ENCODE assay signal across 11 mouse cellular contexts in the genomic region with DNA sequence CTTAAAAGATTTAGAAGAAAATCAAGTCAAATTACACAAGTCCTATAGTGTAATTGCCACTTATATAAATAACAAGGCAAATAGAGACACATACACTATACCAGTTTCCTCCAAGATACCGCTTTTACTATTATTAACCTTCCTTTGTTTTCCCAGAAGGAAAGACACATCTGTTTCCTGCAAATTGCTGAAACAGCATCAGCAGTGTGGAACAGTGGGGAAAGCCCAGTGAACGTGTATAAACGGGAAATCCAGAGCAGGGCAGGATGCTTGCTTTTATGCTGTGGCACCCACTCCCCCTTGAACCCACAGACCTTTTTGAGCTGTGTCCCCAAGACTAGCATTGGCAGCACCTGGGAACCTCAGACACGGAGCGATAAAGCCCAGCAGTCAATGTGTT. TPM values are rescaled to one million over a fixed set of nuclear protein-coding genes. Genes with fewer than 3 reads are reported as not detected.
DNase-seq lines count a peak whose midpoint lies in the region; ATAC-seq and TF ChIP-seq lines count a peak whose summit lies in the region.
"Had no signal": no experiment of that assay in that cellular context is flagged by ENCODE, and none has a peak within 500 bp of the region (broad histone marks: within the 10 kb centered on the region; RNA-seq: fewer than 3 reads in every experiment).

No protein-coding gene starts in this region.

- no peak overlapping the region for H3K9ac ChIP-seq in forebrain, postnatal 0 days
- no peak overlapping the region for H3K9ac ChIP-seq in hindbrain, embryonic 11.5 days (ENCODE audit: low read depth, low read length)
- H3K9ac ChIP-seq in lung, embryonic 16.5 days (ENCODE audit: low read length): no peak overlapping the region
- no peak overlapping the region for H3K9ac ChIP-seq in midbrain, postnatal 0 days (replicated peaks; ENCODE audit: low read length, poor library complexity, severe bottlenecking)
- H3K9ac ChIP-seq: liver, embryonic 13.5 days had no signal

- H3K27me3 ChIP-seq in forebrain, embryonic 10.5 days (ENCODE audit: poor library complexity, severe bottlenecking): no peaks in the 10 kb centered on the region
- H3K27me3 ChIP-seq in forebrain, postnatal 0 days (ENCODE audit: insufficient read depth, low read length): no peaks in the 10 kb centered on the region
- H3K27me3 ChIP-seq in hindbrain, embryonic 10.5 days (ENCODE audit: insufficient read depth, poor library complexity, severe bottlenecking): peaks cover 3% of the 10 kb centered on the region
- no peaks in the 10 kb centered on the region for H3K27me3 ChIP-seq in hindbrain, embryonic 11.5 days (ENCODE audit: control insufficient read depth, insufficient read depth, low read length)
- no peaks in the 10 kb centered on the region for H3K27me3 ChIP-seq in lung, embryonic 16.5 days (ENCODE audit: control insufficient read depth, insufficient read depth, low read depth, low read length)
- H3K27me3 ChIP-seq in midbrain, postnatal 0 days (ENCODE audit: insufficient read depth, low read length): no peaks in the 10 kb centered on the region
- H3K27me3 ChIP-seq: liver, embryonic 13.5 days had no signal

- peaks cover 33% of the 10 kb centered on the region for H3K4me1 ChIP-seq in forebrain, embryonic 10.5 days
- 0 out of 2 replicates have a peak, but pooled peaks cover 10% of the 10 kb centered on the region for H3K4me1 ChIP-seq in forebrain, postnatal 0 days (ENCODE audit: insufficient read depth)
- peaks cover 47% of the 10 kb centered on the region for H3K4me1 ChIP-seq in hindbrain, embryonic 10.5 days (replicated peaks)
- H3K4me1 ChIP-seq in hindbrain, embryonic 11.5 days (replicated peaks; ENCODE audit: control insufficient read depth, insufficient read depth, low read length): peaks cover 2% of the 10 kb centered on the region; the same call in 1 of the 2 replicates
- peaks cover 10% of the 10 kb centered on the region for H3K4me1 ChIP-seq in lung, embryonic 16.5 days (replicated peaks; ENCODE audit: control insufficient read depth, insufficient read depth, low read length)
- H3K4me1 ChIP-seq in midbrain, postnatal 0 days (ENCODE audit: insufficient read depth, low read length): 0 out of 2 replicates have a peak, but pooled peaks cover 8% of the 10 kb centered on the region

- no peak overlapping the region for H3K4me3 ChIP-seq in forebrain, embryonic 10.5 days
- no peak overlapping the region for H3K4me3 ChIP-seq in forebrain, postnatal 0 days (ENCODE audit: low read depth, low read length)
- H3K4me3 ChIP-seq in hindbrain, embryonic 10.5 days: no peak overlapping the region
- H3K4me3 ChIP-seq in hindbrain, embryonic 11.5 days (ENCODE audit: low read depth, low read length): no peak overlapping the region
- H3K4me3 ChIP-seq in lung, embryonic 16.5 days (ENCODE audit: low read length): no peak overlapping the region
- H3K4me3 ChIP-seq in midbrain, postnatal 0 days (ENCODE audit: low read depth, low read length): no peak overlapping the region
- H3K4me3 ChIP-seq: liver, embryonic 13.5 days had no signal

- 72% methylated on average over 5 of the region's 5 CpGs for WGBS in forebrain, embryonic 10.5 days
- 29% methylated on average over 5 of the region's 5 CpGs for WGBS in forebrain, postnatal 0 days
- WGBS in hindbrain, embryonic 10.5 days: 60% methylated on average over 5 of the region's 5 CpGs
- 61% methylated on average over 5 of the region's 5 CpGs for WGBS in hindbrain, embryonic 11.5 days
- WGBS in lung, embryonic 16.5 days: 56% methylated on average over 5 of the region's 5 CpGs
- WGBS in midbrain, postnatal 0 days: 48% methylated on average over 5 of the region's 5 CpGs

- no peak for ATAC-seq in forebrain, postnatal 0 days
- no peak for ATAC-seq in hindbrain, embryonic 11.5 days (ENCODE audit: low FRiP score)
- peak; percentile 72 for ATAC-seq in lung, embryonic 16.5 days (ENCODE audit: low read depth)
- ATAC-seq in midbrain, postnatal 0 days (ENCODE audit: low FRiP score): no peak

- H3K36me3 ChIP-seq in forebrain, embryonic 10.5 days (replicated peaks): no peaks in the 10 kb centered on the region
- H3K36me3 ChIP-seq in forebrain, postnatal 0 days (ENCODE audit: insufficient read depth): no peaks in the 10 kb centered on the region
- no peaks in the 10 kb centered on the region for H3K36me3 ChIP-seq in hindbrain, embryonic 10.5 days
- H3K36me3 ChIP-seq in hindbrain, embryonic 11.5 days (ENCODE audit: control insufficient read depth, insufficient read depth, low read length): no peaks in the 10 kb centered on the region
- H3K36me3 ChIP-seq in lung, embryonic 16.5 days (ENCODE audit: control insufficient read depth, insufficient read depth, low read length): no peaks in the 10 kb centered on the region
- H3K36me3 ChIP-seq in midbrain, postnatal 0 days (ENCODE audit: insufficient read depth, low read length): no peaks in the 10 kb centered on the region
- H3K36me3 ChIP-seq: liver, embryonic 13.5 days had no signal

- no peak overlapping the region for H3K4me2 ChIP-seq in forebrain, postnatal 0 days (ENCODE audit: low read depth)
- H3K4me2 ChIP-seq in hindbrain, embryonic 11.5 days (replicated peaks; ENCODE audit: low read depth, low read length): no peak overlapping the region
- H3K4me2 ChIP-seq in lung, embryonic 16.5 days (ENCODE audit: low read depth, low read length): no peak overlapping the region
- no peak overlapping the region for H3K4me2 ChIP-seq in midbrain, postnatal 0 days (ENCODE audit: low read depth, low read length, poor library complexity, severe bottlenecking)
- H3K4me2 ChIP-seq: liver, embryonic 13.5 days had no signal

- TF ChIP-seq CTCF in forebrain, postnatal 0 days (IDR thresholded peaks at IDR 0.05; ENCODE audit: low read depth): no peak
- no peak for TF ChIP-seq CTCF in midbrain, postnatal 0 days (IDR thresholded peaks at IDR 0.05)

- no peak for DNase-seq in forebrain, embryonic 10.5 days (ENCODE audit: extremely low spot score, low spot score)
- DNase-seq in forebrain, postnatal 0 days: no peak
- no peak for DNase-seq in hindbrain, embryonic 10.5 days (ENCODE audit: low spot score)
- DNase-seq in hindbrain, embryonic 11.5 days (ENCODE audit: low spot score): no peak
- DNase-seq in lung, postnatal 36 days: no peak
- DNase-seq in midbrain, postnatal 0 days (ENCODE audit: low spot score): peak; percentile 15
- DNase-seq in spleen, adult 18-20 months: no peak
- DNase-seq: kidney, adult 9 months; liver, embryonic 13.5 days; right cerebral cortex, adult 18-20 months had no signal

- H3K27ac ChIP-seq in forebrain, embryonic 10.5 days: peak overlapping the region; percentile 15; the same call in 1 of the 2 replicates
- H3K27ac ChIP-seq in forebrain, postnatal 0 days (ENCODE audit: low read depth, low read length): no peak overlapping the region
- H3K27ac ChIP-seq in hindbrain, embryonic 10.5 days: peak overlapping the region; percentile 53; the same call in 1 of the 2 replicates
- no peak overlapping the region for H3K27ac ChIP-seq in hindbrain, embryonic 11.5 days (ENCODE audit: low read depth, low read length)
- H3K27ac ChIP-seq in lung, embryonic 16.5 days (ENCODE audit: low read length): peak overlapping the region; percentile 71
- H3K27ac ChIP-seq in midbrain, postnatal 0 days (ENCODE audit: low read depth, low read length): no peak overlapping the region
- H3K27ac ChIP-seq: liver, embryonic 13.5 days had no signal

- H3K9me3 ChIP-seq in forebrain, embryonic 10.5 days: no peaks in the 10 kb centered on the region
- no peaks in the 10 kb centered on the region for H3K9me3 ChIP-seq in forebrain, postnatal 0 days (ENCODE audit: low read length)
- H3K9me3 ChIP-seq in hindbrain, embryonic 10.5 days: no peaks in the 10 kb centered on the region
- no peaks in the 10 kb centered on the region for H3K9me3 ChIP-seq in hindbrain, embryonic 11.5 days (ENCODE audit: control insufficient read depth, low read length)
- no peaks in the 10 kb centered on the region for H3K9me3 ChIP-seq in lung, embryonic 16.5 days (ENCODE audit: control insufficient read depth, low read length)
- H3K9me3 ChIP-seq in midbrain, postnatal 0 days (ENCODE audit: low read length): no peaks in the 10 kb centered on the region
- H3K9me3 ChIP-seq: liver, embryonic 13.5 days had no signal

RNA-seq across cellular contexts. Expression of a gene that starts 15.2 kb away (rescaled TPM):
- 0.98 and 1.0 TPM in 2 replicates for polyA plus RNA-seq in forebrain, embryonic 10.5 days (2016; fragmentation: Nextera tagmentation; extraction: Ambion mirVana)
- total RNA-seq in forebrain, postnatal 0 days (2014; rRNA removed): 9.4 TPM in 2 replicates
- polyA plus RNA-seq in forebrain, postnatal 0 days (2015; fragmentation: Nextera tagmentation; extraction: Ambion mirVana): 4.9 and 7.7 TPM in 2 replicates
- 1.8 and 2.0 TPM in 2 replicates for polyA plus RNA-seq in hindbrain, embryonic 10.5 days (2016; fragmentation: Nextera tagmentation; extraction: Ambion mirVana)
- 2.3 and 2.7 TPM in 2 replicates for polyA plus RNA-seq in hindbrain, embryonic 11.5 days (2014; fragmentation: Nextera tagmentation; extraction: Ambion mirVana)
- polyA plus RNA-seq in lung, embryonic 16.5 days (2015; fragmentation: Nextera tagmentation; extraction: Ambion mirVana): 4.9 and 5.1 TPM in 2 replicates
- total RNA-seq in midbrain, postnatal 0 days (2014; rRNA removed): 7.2 and 8.2 TPM in 2 replicates
- polyA plus RNA-seq in midbrain, postnatal 0 days (2015; fragmentation: Nextera tagmentation; extraction: Ambion mirVana): 5.3 and 5.6 TPM in 2 replicates

Comparison
In these comparisons a context has a peak if more than half of its experiments do, and no peak if none do; other contexts are left out.
1. H3K27ac ChIP-seq: peak in forebrain, embryonic 10.5 days (single experiment), hindbrain, embryonic 10.5 days (single experiment) and lung, embryonic 16.5 days (single experiment); none in forebrain, postnatal 0 days (single experiment), hindbrain, embryonic 11.5 days (single experiment) and midbrain, postnatal 0 days (single experiment).